ENCODE assay signal across 16 mouse cellular contexts in genomic region chr14:118783326-118783935, GRCm38 (mm10). TPM values are rescaled to one million over a fixed set of nuclear protein-coding genes. Genes with fewer than 3 reads are reported as not detected.
DNase-seq lines count a peak whose midpoint lies in the region; ATAC-seq lines count a peak whose summit lies in the region.
"Had no signal": no experiment of that assay in that cellular context is flagged by ENCODE, and none has a peak within 500 bp of the region (broad histone marks: within the 10 kb centered on the region; RNA-seq: fewer than 3 reads in every experiment).

No protein-coding gene starts in this region.

- peak; percentile 59 for DNase-seq in adrenal gland, adult 2 months
- no peak for DNase-seq in adrenal gland, postnatal 4 days (ENCODE audit: low spot score in 2 of 2)
- peak; percentile 29 for DNase-seq in retina, embryonic 14.5 days (ENCODE audit: low spot score)
- no peak for DNase-seq in retina, postnatal 1 day
- peak; percentile 93 for DNase-seq in kidney, adult 9 months
- DNase-seq in kidney, postnatal 4 days = peak; percentile 55 to 72
- DNase-seq in ovary, postnatal 14 days (ENCODE audit: low spot score) = no peak
- DNase-seq: cerebellum, adult 18-20 months; heart, adult 2 months; heart, postnatal 14 days; layer of hippocampus, postnatal 36 days; midbrain, embryonic 14.5 days; right cerebral cortex, adult 18-20 months had no signal

- no peak for ATAC-seq in megakaryocyte progenitor cell, adult 5-6 weeks (replicated peaks; ENCODE audit: poor library complexity)
- ATAC-seq: intestine, embryonic 16.5 days had no signal

RNA-seq across cellular contexts. Expression of gene Cldn10, which starts 4.3 kb away (rescaled TPM):
- total RNA-seq in adrenal gland, adult 2 months (2021) = 1 to 10 TPM; 1.1 to 1.3 TPM
- 0.56 and 0.65 TPM in 2 replicates for polyA plus RNA-seq in adrenal gland, adult 2 months (2012; rRNA removed)
- 10 to 100 TPM in 1 of 2 experiments, under 1 TPM in 1; 0.54 to 10.3 TPM for total RNA-seq in adrenal gland, postnatal 4 days (2021)
- total RNA-seq in megakaryocyte progenitor cell, adult 5-6 weeks (2015) = 0.10 TPM in 1 of 2 replicates, not detected in the other
- total RNA-seq in megakaryocyte progenitor cell, adult 5-6 weeks (2017) = 0.14 TPM in 1 of 2 replicates, not detected in the other
- total RNA-seq: CH12.LX had no signal

Comparison
In these comparisons a context has a peak if more than half of its experiments do, and no peak if none do; other contexts are left out.
1. DNase-seq: peak in adrenal gland, adult 2 months (single experiment), retina, embryonic 14.5 days (single experiment), kidney, adult 9 months (single experiment) and kidney, postnatal 4 days (2 of 2); none in adrenal gland, postnatal 4 days (0 of 2), retina, postnatal 1 day (single experiment) and ovary, postnatal 14 days (single experiment).